Mouse (Mus musculus) central nervous system, embryonic 11.5 days (tissue): Measurements from ENCODE around the gene Nlrp14. TPM values are rescaled to one million over a fixed set of nuclear protein-coding genes. Genes with fewer than 3 reads are reported as not detected.

Source experiments
- polyA plus RNA-seq: library from polyadenylated mRNA; depleted of rRNA; stranded (reverse); fragments of >200 nt; gene quantifications from 2 replicates; pipeline ENCODE4 v1.2.3, GENCODE M21; 2012; rRNA removed

Gene Nlrp14
- not detected in 2 replicates for polyA plus RNA-seq

DNA sequence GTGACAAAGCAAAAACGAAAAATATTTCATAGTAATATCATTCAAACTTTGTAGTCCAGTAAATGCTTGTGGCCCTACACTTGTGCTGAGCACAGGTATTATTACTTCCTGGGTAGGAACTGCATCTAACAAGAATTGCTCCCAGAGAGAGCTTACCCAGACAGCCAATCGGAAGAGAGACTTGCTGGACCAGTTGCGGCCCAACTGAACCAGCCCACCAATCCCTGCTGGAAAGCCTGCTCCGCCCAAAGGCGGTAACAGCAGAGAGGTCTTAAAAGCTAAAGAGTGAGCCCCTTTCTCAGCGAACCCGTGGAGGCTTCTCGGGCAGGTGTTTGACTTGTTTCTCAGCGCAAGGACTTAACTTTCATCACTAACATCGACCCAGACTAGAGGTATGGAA is at the start of gene Nlrp14:
Gene Nlrp14 (plus strand): TSS at position 301 of the 400 bp plus-strand sequence.

DNA sequence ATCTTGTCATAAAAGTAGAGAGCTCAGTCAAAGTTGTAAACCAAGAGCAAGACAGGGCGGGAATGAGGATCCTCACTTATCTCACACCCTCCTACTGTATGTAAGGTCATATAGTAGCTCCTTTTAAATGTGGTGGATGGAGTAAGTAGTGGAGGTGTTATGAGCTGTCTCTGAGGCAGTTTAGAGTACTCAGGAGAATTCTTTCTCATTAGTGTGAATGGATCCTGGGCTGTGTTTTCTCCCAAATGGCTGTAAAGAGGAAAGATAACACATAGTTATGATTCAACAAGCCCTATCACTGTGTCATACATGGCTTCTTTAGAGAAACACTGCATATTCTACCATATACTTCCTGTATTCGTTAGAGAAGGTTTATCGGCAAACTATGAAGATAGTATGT is 35.8 kb upstream of the Nlrp14 start, which contains the start of gene Olfr715:
Gene Olfr715 (minus strand): TSS at position 101 of the 400 bp plus-strand sequence.

DNA sequence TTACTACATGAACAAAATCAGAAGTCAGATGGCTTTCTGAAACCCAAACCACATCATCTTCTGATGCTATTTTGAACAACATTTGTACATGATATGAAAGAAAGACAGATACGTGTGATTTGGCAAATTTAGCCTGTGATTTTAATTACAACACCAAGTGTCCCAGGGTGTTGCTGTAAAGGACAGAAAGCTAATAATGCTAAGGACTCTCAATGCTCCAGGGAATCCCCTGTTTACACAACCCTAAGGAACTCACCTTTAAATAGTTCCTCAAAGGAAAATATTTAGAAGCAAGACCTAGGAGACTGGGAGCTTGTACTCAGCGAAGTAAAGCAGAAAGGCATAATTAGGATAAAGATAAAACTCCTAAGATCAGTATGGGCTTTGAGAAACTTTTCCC is 28.8 kb upstream of the Nlrp14 start, which contains the start of gene Olfr716:
Gene Olfr716 (plus strand): TSS at position 301 of the 400 bp plus-strand sequence.

DNA sequence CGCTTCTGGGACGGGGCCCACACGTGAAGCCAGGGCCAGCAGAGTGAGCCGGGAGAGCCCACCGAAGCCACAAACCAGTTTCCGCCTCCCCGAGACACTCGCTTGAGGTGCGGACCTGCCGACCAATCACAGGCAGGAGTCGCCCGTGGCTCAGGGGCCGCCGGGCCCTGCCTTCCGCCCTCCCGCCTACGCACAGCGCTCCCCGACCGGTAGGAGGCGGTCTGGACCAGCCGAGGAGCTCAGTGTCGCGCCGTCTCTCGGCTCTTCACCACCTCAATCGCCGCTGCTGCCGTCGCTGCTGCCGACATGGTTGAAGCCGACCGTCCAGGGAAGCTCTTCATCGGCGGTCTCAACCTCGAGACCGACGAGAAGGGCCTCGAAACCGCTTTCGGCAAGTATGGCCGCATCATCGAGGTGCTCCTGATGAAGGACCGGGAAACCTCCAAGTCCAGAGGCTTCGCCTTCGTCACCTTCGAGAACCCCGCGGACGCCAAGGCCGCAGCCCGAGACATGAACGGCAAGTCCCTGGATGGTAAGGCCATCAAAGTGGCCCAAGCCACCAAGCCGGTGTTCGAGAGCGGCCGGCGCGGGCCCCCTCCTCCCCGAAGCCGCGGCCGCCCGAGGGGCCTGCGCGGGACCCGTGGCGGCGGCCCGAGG is 42.5 kb downstream of the Nlrp14 start, which contains the start of gene Rbmxl2:
Gene Rbmxl2 (plus strand): TSS at position 242 of the 657 bp plus-strand sequence.

Other genes starting within 250 kb of the Nlrp14 start
- gene Olfr709-ps1, start 234.8 kb upstream of the Nlrp14 start, polyA plus RNA-seq: not detected in 2 replicates
- gene Olfr710, start 218.7 kb upstream of the Nlrp14 start, polyA plus RNA-seq: not detected in 2 replicates
- not detected in 2 replicates for gene Olfr6, start 203.1 kb upstream of the Nlrp14 start, polyA plus RNA-seq
- not detected in 2 replicates for gene Olfr711, start 191.5 kb upstream of the Nlrp14 start, polyA plus RNA-seq
- not detected in 2 replicates for gene Olfr2, start 160.9 kb upstream of the Nlrp14 start, polyA plus RNA-seq
- gene Olfr713, start 135.8 kb upstream of the Nlrp14 start, polyA plus RNA-seq: not detected in 2 replicates
- gene Olfr714, start 96.0 kb upstream of the Nlrp14 start, polyA plus RNA-seq: not detected in 2 replicates
- gene Olfr17, start 73.8 kb upstream of the Nlrp14 start, polyA plus RNA-seq: not detected in 2 replicates
- gene Olfr715b, start 56.6 kb upstream of the Nlrp14 start, polyA plus RNA-seq: not detected in 2 replicates
- gene Olfr715, start 35.9 kb upstream of the Nlrp14 start, polyA plus RNA-seq: not detected in 2 replicates
- not detected in 2 replicates for gene Olfr716, start 28.7 kb upstream of the Nlrp14 start, polyA plus RNA-seq
- gene Rbmxl2, start 42.5 kb downstream of the Nlrp14 start, polyA plus RNA-seq: 0.08 and 0.12 TPM in 2 replicates
- gene Syt9, start 203.7 kb downstream of the Nlrp14 start, polyA plus RNA-seq: 4.8 and 5.1 TPM in 2 replicates